Mouse (Mus musculus): ENCODE data around the gene Osbpl9. TPM values are rescaled to one million over a fixed set of nuclear protein-coding genes. Genes with fewer than 3 reads are reported as not detected.

The Osbpl9 gene
- 59.5 and 66.7 TPM in 2 replicates for polyA plus RNA-seq (2016; fragmentation: Nextera tagmentation; extraction: Ambion mirVana)

GRCm38 (mm10) chr4:109201582-109202424 is at the start of gene Osbpl9:
Gene Osbpl9 (minus strand): TSS chr4:109202272.
- peak within 1 kb of the TSS; percentile 85 for H3K4me3 ChIP-seq
- H3K36me3 ChIP-seq: peaks cover 11% of the 10 kb centered on the region; the same call in 1 of the 2 replicates
- no peaks in the 10 kb centered on the region for H3K27me3 ChIP-seq (ENCODE audit: insufficient read depth, poor library complexity, severe bottlenecking)
- H3K4me1 ChIP-seq (replicated peaks): peaks cover 15% of the 10 kb centered on the region
- H3K9me3 ChIP-seq: no peaks in the 10 kb centered on the region
- WGBS: under 1% methylated on average over 59 of the region's 59 CpGs
- peak; percentile 99 for DNase-seq (ENCODE audit: low spot score)
- peak within 1 kb of the TSS; percentile 93 for H3K27ac ChIP-seq

GRCm38 (mm10) chr4:109251605-109252004 is 49.5 kb upstream of the Osbpl9 start:
- Histone ChIP-seq H3K36me3 (no peaks in the 10 kb centered on the region), H3K4me3 (no peak overlapping the region)
- peak; percentile 30 for DNase-seq (ENCODE audit: low spot score)

GRCm38 (mm10) chr4:109245016-109245620 is 43.0 kb upstream of the Osbpl9 start:
- Histone ChIP-seq H3K27ac (no peak overlapping the region), H3K9me3 (no peaks in the 10 kb centered on the region), H3K4me3 (no peak overlapping the region), H3K27me3 (ENCODE audit: insufficient read depth, poor library complexity, severe bottlenecking) (no peaks in the 10 kb centered on the region; the same call in 1 of the 2 replicates), H3K36me3 (no peaks in the 10 kb centered on the region), H3K4me1 (replicated peaks) (peaks cover 7% of the 10 kb centered on the region; the same call in 1 of the 2 replicates)
- WGBS: 83% methylated on average over 6 of the region's 6 CpGs
- no peak for DNase-seq (ENCODE audit: low spot score)

More at GRCm38 (mm10) chr4:109251605-109252004, 49.5 kb upstream of the Osbpl9 start:
- 45% methylated on average over 3 of the region's 3 CpGs for WGBS
- Histone ChIP-seq H3K4me1 (replicated peaks) (0 out of 2 replicates have a peak, but pooled peaks cover 3% of the 10 kb centered on the region), H3K27me3 (ENCODE audit: insufficient read depth, poor library complexity, severe bottlenecking) (no peaks in the 10 kb centered on the region), H3K9me3 (no peaks in the 10 kb centered on the region), H3K27ac (no peak overlapping the region)

DNA sequence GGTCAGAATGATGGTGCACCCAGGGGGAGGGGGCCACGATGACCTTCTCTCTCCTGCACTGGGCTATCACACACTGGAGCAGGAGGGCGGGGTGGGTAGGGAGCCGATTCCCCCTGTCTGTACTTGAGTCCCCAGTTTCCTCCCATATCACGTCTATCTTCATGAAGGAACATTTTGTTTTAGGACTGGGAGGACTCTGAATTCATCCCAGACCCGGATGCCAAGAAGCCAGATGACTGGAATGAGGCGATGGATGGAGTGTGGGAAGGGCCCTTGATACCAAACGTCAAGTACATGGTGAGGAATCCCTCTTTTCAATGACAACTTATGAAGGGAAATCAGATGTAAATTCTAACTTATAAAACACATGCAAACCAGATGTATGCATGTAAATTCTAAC is 42.4 kb upstream of the Osbpl9 start:
- peaks cover 7% of the 10 kb centered on the region; the same call in 1 of the 2 replicates for H3K4me1 ChIP-seq (replicated peaks)
- no peaks in the 10 kb centered on the region; the same call in 1 of the 2 replicates for H3K27me3 ChIP-seq (ENCODE audit: insufficient read depth, poor library complexity, severe bottlenecking)
- 82% methylated on average over 7 of the region's 7 CpGs for WGBS
- no peak overlapping the region for H3K27ac ChIP-seq
- no peaks in the 10 kb centered on the region for H3K9me3 ChIP-seq
- no peak for DNase-seq (ENCODE audit: low spot score)
- H3K36me3 ChIP-seq: no peaks in the 10 kb centered on the region
- H3K4me3 ChIP-seq: no peak overlapping the region

GRCm38 (mm10) chr4:109241934-109242333 is 39.9 kb upstream of the Osbpl9 start:
- WGBS: 77% methylated on average over 4 of the region's 4 CpGs
- Histone ChIP-seq H3K4me3 (no peak overlapping the region), H3K4me1 (replicated peaks) (peaks cover 10% of the 10 kb centered on the region), H3K36me3 (no peaks in the 10 kb centered on the region), H3K27me3 (ENCODE audit: insufficient read depth, poor library complexity, severe bottlenecking) (no peaks in the 10 kb centered on the region; the same call in 1 of the 2 replicates), H3K9me3 (no peaks in the 10 kb centered on the region), H3K27ac (no peak overlapping the region)
- no peak for DNase-seq (ENCODE audit: low spot score)

GRCm38 (mm10) chr4:109241221-109241620 is 39.1 kb upstream of the Osbpl9 start:
- peak; percentile 15 for DNase-seq (ENCODE audit: low spot score)
- H3K36me3 ChIP-seq: no peaks in the 10 kb centered on the region
- H3K9me3 ChIP-seq: no peaks in the 10 kb centered on the region
- H3K27me3 ChIP-seq (ENCODE audit: insufficient read depth, poor library complexity, severe bottlenecking): no peaks in the 10 kb centered on the region; the same call in 1 of the 2 replicates
- H3K4me3 ChIP-seq: no peak overlapping the region
- H3K4me1 ChIP-seq (replicated peaks): peaks cover 17% of the 10 kb centered on the region
- no peak overlapping the region for H3K27ac ChIP-seq

DNA sequence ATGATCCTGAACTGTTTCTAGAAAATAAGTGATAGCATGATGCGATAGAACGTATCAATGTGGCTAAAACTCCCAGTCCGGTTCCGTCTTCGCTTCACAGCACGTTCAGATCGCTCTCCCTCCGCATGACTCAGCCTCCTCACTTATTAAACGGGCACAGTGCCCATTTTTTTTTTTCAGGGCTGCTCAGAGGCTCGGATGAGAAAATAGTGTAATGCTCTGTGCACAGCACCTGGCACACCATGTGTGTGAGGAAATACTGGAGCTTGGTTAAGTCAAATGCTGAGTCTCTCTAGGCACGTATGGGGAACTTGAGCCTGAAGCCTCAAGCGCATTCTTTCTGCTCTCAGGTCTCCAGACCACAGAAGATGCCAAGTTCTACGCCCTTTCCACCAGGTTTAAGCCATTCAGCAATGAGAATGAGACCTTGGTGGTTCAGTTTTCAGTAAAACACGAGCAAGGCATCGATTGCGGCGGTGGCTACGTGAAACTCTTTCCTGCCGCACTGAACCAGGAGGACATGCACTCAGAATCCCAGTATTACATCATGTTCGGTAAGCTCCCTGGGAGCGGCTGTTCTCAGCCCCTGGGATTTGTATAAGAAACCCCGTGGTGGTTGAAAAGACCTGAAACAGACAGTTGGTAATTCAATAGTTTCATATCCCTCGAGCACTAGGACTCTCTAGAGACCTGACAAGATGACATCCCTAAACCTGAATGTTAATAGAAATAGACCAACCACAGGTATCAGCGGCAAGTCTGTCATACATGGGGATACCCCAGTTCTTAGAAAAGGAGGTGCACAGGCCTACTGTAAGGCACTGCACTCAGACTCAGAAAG is 36.6 kb upstream of the Osbpl9 start:
- Histone ChIP-seq H3K27ac (no peak overlapping the region), H3K4me3 (no peak overlapping the region), H3K4me1 (replicated peaks) (peaks cover 19% of the 10 kb centered on the region), H3K36me3 (no peaks in the 10 kb centered on the region), H3K9me3 (no peaks in the 10 kb centered on the region), H3K27me3 (ENCODE audit: insufficient read depth, poor library complexity, severe bottlenecking) (no peaks in the 10 kb centered on the region; the same call in 1 of the 2 replicates)
- 86% methylated on average over 24 of the region's 24 CpGs for WGBS
- no peak for DNase-seq (ENCODE audit: low spot score)

DNA sequence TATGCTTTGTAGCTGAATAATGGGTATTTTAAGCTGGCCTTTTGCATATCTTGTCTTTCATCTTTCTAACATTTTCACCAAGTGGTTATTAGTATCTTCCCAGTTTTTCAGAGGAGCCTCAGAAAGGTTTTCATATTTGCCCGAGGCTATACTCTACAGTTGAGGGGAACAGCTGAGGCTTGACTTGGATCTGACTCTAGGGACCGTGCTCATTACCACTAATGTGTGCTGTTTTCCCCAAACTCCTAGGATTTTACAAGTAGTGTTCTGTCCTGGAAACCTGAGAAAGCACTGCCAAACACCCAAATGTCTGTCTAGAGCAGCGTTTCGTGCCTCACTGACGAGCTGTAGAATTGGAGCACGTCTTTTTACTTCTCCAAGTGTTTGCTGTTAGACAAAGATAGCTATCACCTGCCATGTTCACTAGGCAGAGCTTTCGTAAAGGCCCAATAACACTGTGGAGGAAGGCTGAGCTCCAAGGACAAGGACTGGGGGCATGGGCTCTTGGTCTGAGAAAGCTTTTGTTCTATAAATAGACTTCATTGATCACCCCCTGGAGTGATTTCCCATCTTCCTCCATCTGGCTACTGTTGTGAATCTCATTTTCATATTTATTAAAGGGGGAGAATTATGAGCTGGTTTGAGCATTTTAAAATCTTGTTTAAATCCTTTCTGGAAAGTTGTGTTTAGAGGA is 34.3 kb upstream of the Osbpl9 start:
- H3K27ac ChIP-seq: peak overlapping the region; percentile 69; the same call in 1 of the 2 replicates
- WGBS: 71% methylated on average over 7 of the region's 7 CpGs
- H3K27me3 ChIP-seq (ENCODE audit: insufficient read depth, poor library complexity, severe bottlenecking): no peaks in the 10 kb centered on the region; the same call in 1 of the 2 replicates
- no peaks in the 10 kb centered on the region for H3K9me3 ChIP-seq
- no peak for DNase-seq (ENCODE audit: low spot score)
- no peaks in the 10 kb centered on the region for H3K36me3 ChIP-seq
- peaks cover 16% of the 10 kb centered on the region for H3K4me1 ChIP-seq (replicated peaks)
- H3K4me3 ChIP-seq: no peak overlapping the region

DNA sequence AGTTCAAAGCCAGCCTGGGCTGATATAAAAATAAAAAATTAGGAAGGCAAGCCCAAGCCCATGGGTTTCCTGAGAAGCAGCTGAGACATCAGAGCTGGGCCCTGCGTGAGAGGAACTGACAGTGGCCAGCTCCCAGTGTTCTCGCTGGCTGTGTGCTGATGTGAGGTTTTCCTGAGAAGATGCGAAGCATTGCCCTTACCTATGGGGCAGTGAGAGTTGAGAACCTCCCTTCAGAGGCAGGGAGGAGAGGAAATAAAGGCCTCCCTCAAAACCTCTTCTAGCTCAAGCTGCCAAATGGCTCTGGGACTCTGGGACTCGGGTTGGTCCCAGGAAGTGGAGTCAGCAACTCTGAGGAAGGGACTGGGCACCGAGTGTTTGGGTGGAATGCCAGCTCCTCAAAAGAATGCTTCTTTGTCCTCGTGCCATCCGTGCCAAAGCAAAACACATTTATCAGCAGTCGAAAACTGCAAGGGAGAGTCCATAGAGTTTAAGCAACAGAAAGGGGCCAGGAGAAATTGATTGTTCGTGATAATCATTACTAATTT is 32.8 kb upstream of the Osbpl9 start:
- no peak overlapping the region for H3K27ac ChIP-seq
- H3K36me3 ChIP-seq: no peaks in the 10 kb centered on the region
- no peaks in the 10 kb centered on the region for H3K9me3 ChIP-seq
- H3K27me3 ChIP-seq (ENCODE audit: insufficient read depth, poor library complexity, severe bottlenecking): no peaks in the 10 kb centered on the region
- WGBS: 82% methylated on average over 9 of the region's 9 CpGs
- DNase-seq (ENCODE audit: low spot score): no peak
- H3K4me1 ChIP-seq (replicated peaks): peaks cover 13% of the 10 kb centered on the region
- H3K4me3 ChIP-seq: no peak overlapping the region

GRCm38 (mm10) chr4:109234185-109234584 is 32.1 kb upstream of the Osbpl9 start, which contains the start of gene Calr4:
Gene Calr4 (plus strand): TSS chr4:109234485.
- 83% methylated on average over 2 of the region's 2 CpGs for WGBS
- Histone ChIP-seq H3K27me3 (ENCODE audit: insufficient read depth, poor library complexity, severe bottlenecking) (no peaks in the 10 kb centered on the region), H3K27ac (no peak within 1 kb of the TSS), H3K4me3 (no peak within 1 kb of the TSS), H3K9me3 (no peaks in the 10 kb centered on the region), H3K36me3 (no peaks in the 10 kb centered on the region), H3K4me1 (replicated peaks) (peaks cover 17% of the 10 kb centered on the region)
- DNase-seq (ENCODE audit: low spot score): no peak

DNA sequence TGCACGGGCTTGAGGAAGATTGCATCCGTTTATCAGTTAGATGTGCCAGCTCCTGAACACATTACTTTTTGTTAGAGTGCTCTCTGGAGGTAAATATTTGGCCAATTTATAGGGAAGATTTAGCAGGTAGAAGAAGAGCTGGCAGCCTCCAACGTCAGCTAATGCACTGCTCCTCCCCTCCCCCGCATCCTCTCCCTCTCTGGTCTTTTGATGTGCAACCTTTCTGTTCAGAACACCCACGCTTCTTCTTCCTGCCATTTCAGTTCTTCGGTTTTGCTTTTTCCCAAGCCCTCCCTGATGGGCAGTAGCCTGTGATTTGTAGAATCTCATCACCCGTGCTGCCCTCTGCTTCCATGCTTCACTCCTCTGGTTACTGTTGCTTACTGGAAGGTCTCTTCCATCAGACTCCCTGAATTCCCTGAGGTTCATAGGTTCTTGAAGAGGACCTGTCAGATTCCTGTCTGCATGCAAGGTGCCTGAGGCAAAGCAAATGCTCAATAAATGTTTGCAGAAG is 27.8 kb upstream of the Osbpl9 start:
- WGBS: 65% methylated on average over 7 of the region's 7 CpGs
- Histone ChIP-seq H3K4me1 (replicated peaks) (peaks cover 14% of the 10 kb centered on the region), H3K36me3 (no peaks in the 10 kb centered on the region), H3K27me3 (ENCODE audit: insufficient read depth, poor library complexity, severe bottlenecking) (no peaks in the 10 kb centered on the region), H3K9me3 (no peaks in the 10 kb centered on the region), H3K4me3 (no peak overlapping the region), H3K27ac (no peak overlapping the region)
- DNase-seq (ENCODE audit: low spot score): no peak

Data from hindbrain, embryonic 10.5 days (tissue).